Mouse (Mus musculus) MEL (cell line): ENCODE results near the gene Slc39a1. TPM values are rescaled to one million over a fixed set of nuclear protein-coding genes. Genes with fewer than 3 reads are reported as not detected.
"Not testable (repeated sequence)": the region's sequence is repeated elsewhere in the genome, so short reads cannot be mapped to it uniquely, and the experiment has no call there.

Experiments used
- DNase-seq: peaks from one replicate; pipeline ENCODE4 v3.0.0; 2011; ENCODE audit warnings: low read depth, low spot score
- H3K27ac ChIP-seq: 2 replicates; pipeline ENCODE4 v1.5.1; 2012; ENCODE audit warnings: low read depth, mild to moderate bottlenecking, control low read depth, low read length, moderate library complexity; ENCODE audit not compliant: control insufficient read depth
- H3K27me3 ChIP-seq, 2 experiments: fragments of 150-350 bp in 1 of 2; sonication (generic) in 1 of 2; 2 replicates each; pipeline ENCODE4 v1.6.1; 2012; ENCODE audit warnings: low read length in 2 of 2, mild to moderate bottlenecking in 2 of 2, improper control_type of control experiment in 1 of 2, moderate library complexity in 1 of 2; ENCODE audit not compliant: insufficient read depth in 2 of 2, control insufficient read depth in 1 of 2
- H3K36me3 ChIP-seq, 2 experiments: 2 replicates each; pipeline ENCODE4 v1.6.1; 2012 to 2014; ENCODE audit warnings: low read length in 2 of 2, improper control_type of control experiment in 1 of 2, inconsistent platforms in 1 of 2, mild to moderate bottlenecking in 1 of 2; ENCODE audit not compliant: insufficient read depth in 2 of 2, control insufficient read depth in 1 of 2
- H3K4me1 ChIP-seq, 2 experiments: fragments of 150-350 bp in 1 of 2; sonication (generic) in 1 of 2; 2 replicates each; pipeline ENCODE4 v1.6.1; 2012; ENCODE audit warnings: low read length in 2 of 2, improper control_type of control experiment in 1 of 2, mild to moderate bottlenecking in 1 of 2; ENCODE audit not compliant: insufficient read depth in 2 of 2, control insufficient read depth in 1 of 2
- H3K4me3 ChIP-seq, 2 experiments: fragments of 150-350 bp in 1 of 2; sonication (generic) in 1 of 2; 2 replicates each; pipeline ENCODE4 v1.5.1; 2012; ENCODE audit warnings: low read depth in 2 of 2, low read length in 2 of 2, mild to moderate bottlenecking in 2 of 2, moderate library complexity in 2 of 2, control low read depth in 1 of 2, improper control_type of control experiment in 1 of 2; ENCODE audit not compliant: control insufficient read depth in 1 of 2, insufficient read depth in 1 of 2
- H3K79me2 ChIP-seq: 2 replicates; pipeline ENCODE4 v1.6.1; 2012; ENCODE audit warnings: mild to moderate bottlenecking, low read length, moderate library complexity; ENCODE audit not compliant: control insufficient read depth, poor library complexity, insufficient read depth
- H3K9ac ChIP-seq: 2 replicates; pipeline ENCODE4 v1.6.1; 2012; ENCODE audit warnings: low read depth, mild to moderate bottlenecking, control low read depth, low read length, moderate library complexity; ENCODE audit not compliant: control insufficient read depth, poor library complexity, severe bottlenecking
- H3K9me3 ChIP-seq: fragments of 150-350 bp; sonication (generic); replicated peaks from 2 replicates; pipeline ENCODE4 v1.6.1; 2012; ENCODE audit warnings: mild to moderate bottlenecking, low read length, improper control_type of control experiment, moderate library complexity; ENCODE audit not compliant: insufficient read depth
- CHD1 ChIP-seq: IDR thresholded peaks from 2 replicates; pipeline ENCODE4 v1.6.1; 2012; ENCODE audit warnings: low read depth, mild to moderate bottlenecking, inconsistent platforms, low read length, improper control_type of control experiment
- CTCF ChIP-seq, 3 experiments: IDR thresholded peaks in 2 of 3; conservative IDR thresholded peaks in 1 of 3; 2 replicates each; pipeline ENCODE4 v1.5.1; 2011 to 2012; ENCODE audit warnings: low read length in 3 of 3, low read depth in 2 of 3, mild to moderate bottlenecking in 2 of 3, improper control_type of control experiment in 1 of 3, inconsistent platforms in 1 of 3, mixed read lengths in 1 of 3, moderate library complexity in 1 of 3; ENCODE audit not compliant: control insufficient read depth in 1 of 3, insufficient read depth in 1 of 3, poor library complexity in 1 of 3, severe bottlenecking in 1 of 3
- ELF1 ChIP-seq: IDR thresholded peaks from 2 replicates; pipeline ENCODE4 v1.6.1; 2014; ENCODE audit warnings: low read depth, mild to moderate bottlenecking, inconsistent platforms, low read length, improper control_type of control experiment, moderate library complexity
- KAT2A ChIP-seq: conservative IDR thresholded peaks from 2 replicates; pipeline ENCODE4 v1.6.1; 2012; ENCODE audit warnings: low read depth, low read length, improper control_type of control experiment, inconsistent platforms
- MAFK ChIP-seq: IDR thresholded peaks from 2 replicates; pipeline ENCODE4 v1.6.1; 2011; ENCODE audit warnings: low read depth, mild to moderate bottlenecking, low read length, improper control_type of control experiment, borderline replicate concordance
- MAZ ChIP-seq: IDR thresholded peaks from 2 replicates; pipeline ENCODE4 v1.6.1; 2012; ENCODE audit warnings: low read depth, mild to moderate bottlenecking, inconsistent platforms, low read length, improper control_type of control experiment
- MEF2A ChIP-seq: IDR thresholded peaks from 2 replicates; pipeline ENCODE4 v1.6.1; 2014; ENCODE audit warnings: low read depth, mild to moderate bottlenecking, inconsistent platforms, low read length, improper control_type of control experiment; ENCODE audit not compliant: poor library complexity, insufficient replicate concordance, severe bottlenecking; ENCODE audit errors: extremely low read depth
- MXI1 ChIP-seq: IDR thresholded peaks from 2 replicates; pipeline ENCODE4 v1.6.1; 2011; ENCODE audit warnings: mild to moderate bottlenecking, low read depth, low read length, improper control_type of control experiment
- MYB ChIP-seq: IDR thresholded peaks from 2 replicates; pipeline ENCODE4 v1.6.1; 2011; ENCODE audit warnings: mild to moderate bottlenecking, low read depth, low read length, improper control_type of control experiment
- NELFE ChIP-seq: IDR thresholded peaks from 2 replicates; pipeline ENCODE4 v1.6.1; 2011; ENCODE audit warnings: low read depth, low read length, improper control_type of control experiment
- POLR2A ChIP-seq, 2 experiments: IDR thresholded peaks; 2 replicates each; pipeline ENCODE4 v1.6.1; 2011 to 2012; ENCODE audit warnings: low read length in 2 of 2, mild to moderate bottlenecking in 2 of 2, control low read depth in 1 of 2, improper control_type of control experiment in 1 of 2, low read depth in 1 of 2, moderate library complexity in 1 of 2; ENCODE audit not compliant: control insufficient read depth in 1 of 2, insufficient read depth in 1 of 2, poor library complexity in 1 of 2
- SIN3A ChIP-seq: IDR thresholded peaks from 2 replicates; pipeline ENCODE4 v1.6.1; 2012; ENCODE audit warnings: low read length, improper control_type of control experiment, inconsistent platforms
- SMC3 ChIP-seq: IDR thresholded peaks from 2 replicates; pipeline ENCODE4 v1.6.1; 2011; ENCODE audit warnings: low read depth, low read length, improper control_type of control experiment
- TBP ChIP-seq: IDR thresholded peaks from 2 replicates; pipeline ENCODE4 v1.8.0; 2011; ENCODE audit warnings: low read depth, low read length, improper control_type of control experiment
- TCF12 ChIP-seq: IDR thresholded peaks from 2 replicates; pipeline ENCODE4 v1.6.1; 2014; ENCODE audit warnings: low read depth, mild to moderate bottlenecking, inconsistent platforms, low read length, improper control_type of control experiment, moderate library complexity
- ZNF384 ChIP-seq: IDR thresholded peaks from 2 replicates; pipeline ENCODE4 v1.6.1; 2012; ENCODE audit warnings: low read depth, mild to moderate bottlenecking, inconsistent platforms, low read length, improper control_type of control experiment
- polyA plus RNA-seq, 2 experiments: library from polyadenylated mRNA; stranded (reverse) in 1 of 2; unstranded in 1 of 2; fragments of >175 nt in 1 of 2; fragments of >200 nt in 1 of 2; gene quantifications; 2 replicates each; pipeline versions ENCODE4 v1.2.1 to v1.2.4; 2012; ENCODE audit warnings: low replicate concordance in 2 of 2, low read depth in 1 of 2; ENCODE audit not compliant: insufficient read length in 2 of 2, insufficient read depth in 1 of 2, missing spikeins in 1 of 2
- total RNA-seq: library from RNA; depleted of rRNA; stranded (reverse); fragments of 300-350 nt; gene quantifications from 2 replicates; pipeline ENCODE4 v1.2.3, GENCODE M21; 2012

Slc39a1 gene
- total and polyA plus RNA-seq, 3 experiments, result 58.5 to 80.5 (median 61.7) TPM

DNA sequence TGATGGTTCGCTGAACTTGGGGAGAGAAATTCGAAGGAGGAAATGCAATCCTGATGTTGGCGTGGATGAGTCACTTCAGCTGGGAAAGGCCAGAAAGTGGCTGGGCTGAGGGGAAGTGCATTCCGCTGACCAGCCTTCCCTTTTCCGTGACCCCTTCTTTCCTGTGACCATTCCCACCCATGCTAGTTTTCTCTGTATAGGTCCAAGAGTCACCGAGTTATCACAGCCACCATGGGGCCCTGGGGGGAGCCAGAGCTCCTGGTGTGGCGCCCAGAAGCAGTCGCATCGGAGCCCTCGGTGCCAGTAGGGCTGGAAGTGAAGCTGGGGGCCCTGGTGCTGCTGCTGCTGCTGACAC, 751 bp downstream of the Slc39a1 start:
- H3K79me2 ChIP-seq, result peaks cover 7% of the 10 kb centered on the region
- no peak overlapping the region for H3K27ac ChIP-seq
- H3K4me1 ChIP-seq, result peaks cover 7 to 10% of the 10 kb centered on the region in 2 experiments; a peak in 2 of 4 replicates
- no peaks in the 10 kb centered on the region for H3K9me3 ChIP-seq
- H3K27me3 ChIP-seq, result no peaks in the 10 kb centered on the region
- H3K9ac ChIP-seq, result peak overlapping the region; percentile 78
- H3K36me3 ChIP-seq, result peaks cover 0 to 7% of the 10 kb centered on the region in 2 experiments; a peak in 2 of 4 replicates
- peak overlapping the region; percentile 72 to 98 for H3K4me3 ChIP-seq
- TF ChIP-seq TCF12 (no peak), MYB (no peak), NELFE (no peak), MXI1 (no peak), CHD1 (no peak), POLR2A (IDR thresholded peaks at IDR 0.05; ENCODE audit: control insufficient read depth in 1 of 2, insufficient read depth in 1 of 2, low read depth in 1 of 2, low read length in 2 of 2, poor library complexity in 1 of 2) (no peak), CTCF (IDR thresholded peaks at IDR 0.05 in 2 of 3, conservative IDR thresholded peaks at IDR 0.05 in 1 of 3; ENCODE audit: control insufficient read depth in 1 of 3, insufficient read depth in 1 of 3, low read depth in 2 of 3, low read length in 3 of 3, poor library complexity in 1 of 3, severe bottlenecking in 1 of 3) (no peak), SIN3A (no peak), KAT2A (no peak), MEF2A (no peak)
- no peak for DNase-seq

DNA sequence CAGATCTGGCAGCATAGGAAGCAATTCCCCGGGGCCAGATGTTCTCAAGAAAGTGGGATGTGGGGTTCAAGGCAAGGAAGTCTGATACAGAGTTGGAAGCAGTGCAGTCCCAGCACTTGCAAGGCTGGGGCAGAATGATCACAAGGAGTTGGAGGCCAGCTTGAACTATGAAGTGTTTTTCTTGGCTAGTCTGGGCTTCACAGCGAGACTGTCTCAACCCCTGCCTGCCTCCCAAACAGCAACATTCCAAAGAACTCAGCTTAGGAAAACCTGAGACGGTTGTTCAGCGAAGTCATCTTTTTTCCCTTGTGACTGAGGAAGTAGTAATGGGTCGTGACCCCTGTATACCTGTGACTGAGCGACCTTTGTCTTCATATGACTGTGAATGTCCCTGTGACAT, 2.8 kb downstream of the Slc39a1 start:
- Histone ChIP-seq H3K4me1 (peaks cover 8 to 10% of the 10 kb centered on the region in 2 experiments; a peak in 3 of 4 replicates), H3K27ac (no peak overlapping the region), H3K27me3 (no peaks in the 10 kb centered on the region), H3K9me3 (no peaks in the 10 kb centered on the region)
- TF ChIP-seq MAZ (no peak), CTCF (IDR thresholded peaks at IDR 0.05 in 2 of 3, conservative IDR thresholded peaks at IDR 0.05 in 1 of 3; ENCODE audit: control insufficient read depth in 1 of 3, insufficient read depth in 1 of 3, low read depth in 2 of 3, low read length in 3 of 3, poor library complexity in 1 of 3, severe bottlenecking in 1 of 3) (no peak), ELF1 (no peak), SMC3 (no peak), MAFK (no peak), TBP (no peak), ZNF384 (no peak)
- TF ChIP-seq, all 39 proteins: peak for 0
- no peak overlapping the region for H3K9ac ChIP-seq
- DNase-seq, result no peak
- peaks cover 0 to 12% of the 10 kb centered on the region in 2 experiments; a peak in 3 of 4 replicates for H3K36me3 ChIP-seq
- no peak overlapping the region for H3K4me3 ChIP-seq
- peaks cover 21% of the 10 kb centered on the region for H3K79me2 ChIP-seq

- H3K9ac ChIP-seq, DNase-seq, H3K27ac ChIP-seq, H3K36me3 ChIP-seq, H3K4me1 ChIP-seq, H3K9me3 ChIP-seq, H3K27me3 ChIP-seq, H3K4me3 ChIP-seq: not testable (repeated sequence)
- H3K79me2 ChIP-seq, result peaks cover 27% of the 10 kb centered on the region
Observed at GRCm38 (mm10) chr3:90251731-90252226, 3.8 kb downstream of the Slc39a1 start.

DNA sequence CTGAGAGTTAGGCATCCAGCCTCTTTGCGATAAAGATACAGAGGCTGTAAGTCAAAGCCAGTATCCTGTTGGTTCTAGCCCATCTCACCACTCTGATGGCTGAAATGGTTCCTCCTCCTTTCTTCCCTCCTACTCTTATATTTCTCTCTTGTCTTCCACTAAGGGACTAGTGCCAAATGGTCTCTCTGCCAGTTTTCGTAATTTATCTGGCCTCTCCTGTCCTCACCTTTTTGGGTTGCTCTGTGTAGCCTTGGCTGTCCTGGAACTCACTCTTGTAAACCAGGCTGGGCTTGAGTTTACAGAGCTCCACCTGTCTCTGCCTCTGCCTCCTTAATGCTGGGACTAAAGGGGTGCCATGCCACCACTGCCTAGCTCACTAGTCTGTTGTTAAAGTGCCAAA, 4.7 kb downstream of the Slc39a1 start:
- not testable (repeated sequence) for H3K27ac ChIP-seq, H3K9ac ChIP-seq, H3K36me3 ChIP-seq, H3K27me3 ChIP-seq, H3K9me3 ChIP-seq, H3K4me1 ChIP-seq, H3K4me3 ChIP-seq, DNase-seq
- H3K79me2 ChIP-seq, result peaks cover 29% of the 10 kb centered on the region

DNA sequence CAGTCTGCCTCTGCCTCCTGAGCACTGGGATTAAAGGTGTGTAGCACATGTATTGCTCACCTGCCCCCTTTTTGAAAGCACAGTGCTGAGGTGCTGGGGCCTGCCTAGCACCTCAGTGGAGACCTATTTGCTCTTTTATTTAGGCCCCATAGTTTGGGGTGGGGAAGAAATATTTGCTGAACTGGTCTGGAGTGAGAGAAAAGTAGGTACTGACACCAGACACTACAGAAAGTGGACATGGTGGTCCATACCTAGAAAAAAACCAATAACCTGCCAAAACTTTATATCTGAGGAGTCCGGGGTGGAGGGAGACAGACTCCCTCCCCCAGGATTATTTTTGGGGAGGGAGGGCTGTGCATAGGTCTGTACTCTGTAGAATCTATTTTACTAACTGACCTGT, 5.2 kb downstream of the Slc39a1 start:
- H3K9me3 ChIP-seq, H3K27ac ChIP-seq, DNase-seq, H3K27me3 ChIP-seq, H3K4me3 ChIP-seq, H3K9ac ChIP-seq, H3K4me1 ChIP-seq, H3K36me3 ChIP-seq: not testable (repeated sequence)
- H3K79me2 ChIP-seq, result peaks cover 27% of the 10 kb centered on the region
